Mouse (Mus musculus) lung, embryonic 14.5 days (tissue): ENCODE results near the gene Pi4k2a. TPM values are rescaled to one million over a fixed set of nuclear protein-coding genes. Genes with fewer than 3 reads are reported as not detected.

Experiments used
- ATAC-seq: fragments of 200-750 bp; cut with Nextera tagmentation; 2 replicates; pipeline ENCODE4 v1.8.0; 2017; ENCODE audit warnings: mild to moderate bottlenecking, moderate TSS enrichment, moderate library complexity; ENCODE audit not compliant: insufficient read depth
- DNase-seq: peaks from one replicate; pipeline ENCODE4 v3.0.0-alpha.2; 2015
- H3K27ac ChIP-seq: fragments of 300-500 bp; sonication (generic); 2 replicates; pipeline ENCODE4 v1.5.1; 2014; ENCODE audit warnings: low read depth, mild to moderate bottlenecking, moderate library complexity
- H3K27me3 ChIP-seq: fragments of 300-500 bp; sonication (generic); 2 replicates; pipeline ENCODE4 v1.6.1; 2014; ENCODE audit warnings: low read length, control low read depth; ENCODE audit not compliant: insufficient read depth
- H3K36me3 ChIP-seq: fragments of 300-500 bp; sonication (generic); 2 replicates; pipeline ENCODE4 v1.6.1; 2014; ENCODE audit warnings: control low read depth; ENCODE audit not compliant: insufficient read depth
- H3K4me1 ChIP-seq: fragments of 300-500 bp; sonication (generic); 2 replicates; pipeline ENCODE4 v1.6.1; 2014; ENCODE audit warnings: antibody characterized with exemption, control low read depth; ENCODE audit not compliant: insufficient read depth
- H3K4me2 ChIP-seq: fragments of 300-500 bp; sonication (generic); 2 replicates; pipeline ENCODE4 v1.6.1; 2014; ENCODE audit warnings: mild to moderate bottlenecking
- H3K4me3 ChIP-seq: fragments of 300-500 bp; sonication (generic); 2 replicates; pipeline ENCODE4 v1.5.1; 2014; ENCODE audit warnings: low read depth, low read length
- H3K9ac ChIP-seq: fragments of 300-500 bp; sonication (generic); 2 replicates; pipeline ENCODE4 v1.6.1; 2014
- H3K9me3 ChIP-seq: fragments of 300-500 bp; sonication (generic); 2 replicates; pipeline ENCODE4 v1.6.1; 2016; ENCODE audit warnings: low read depth, low read length, control low read depth
- CTCF ChIP-seq: IDR thresholded peaks from 2 replicates; pipeline ENCODE4 v1.5.1; 2016; ENCODE audit warnings: antibody characterized with exemption, low read depth
- WGBS: fragments of 180-500 bp; shearing (Covaris S2); extraction: QIAGEN DNeasy Blood & Tissue Kit; methylation state at CpG from one replicate; pipeline ENCODE4 v1.1.7; 2014; 5-methylcytosine and 5-hydroxymethylcytosine counted together
- polyA plus RNA-seq: library from polyadenylated mRNA; unstranded; fragments of >200 nt; fragmentation: Nextera tagmentation; extraction: Ambion mirVana; gene quantifications from 2 replicates; pipeline ENCODE4 v1.2.1, GENCODE M21; 2014

Gene Pi4k2a
- 32.8 and 34.3 TPM in 2 replicates for polyA plus RNA-seq

DNA sequence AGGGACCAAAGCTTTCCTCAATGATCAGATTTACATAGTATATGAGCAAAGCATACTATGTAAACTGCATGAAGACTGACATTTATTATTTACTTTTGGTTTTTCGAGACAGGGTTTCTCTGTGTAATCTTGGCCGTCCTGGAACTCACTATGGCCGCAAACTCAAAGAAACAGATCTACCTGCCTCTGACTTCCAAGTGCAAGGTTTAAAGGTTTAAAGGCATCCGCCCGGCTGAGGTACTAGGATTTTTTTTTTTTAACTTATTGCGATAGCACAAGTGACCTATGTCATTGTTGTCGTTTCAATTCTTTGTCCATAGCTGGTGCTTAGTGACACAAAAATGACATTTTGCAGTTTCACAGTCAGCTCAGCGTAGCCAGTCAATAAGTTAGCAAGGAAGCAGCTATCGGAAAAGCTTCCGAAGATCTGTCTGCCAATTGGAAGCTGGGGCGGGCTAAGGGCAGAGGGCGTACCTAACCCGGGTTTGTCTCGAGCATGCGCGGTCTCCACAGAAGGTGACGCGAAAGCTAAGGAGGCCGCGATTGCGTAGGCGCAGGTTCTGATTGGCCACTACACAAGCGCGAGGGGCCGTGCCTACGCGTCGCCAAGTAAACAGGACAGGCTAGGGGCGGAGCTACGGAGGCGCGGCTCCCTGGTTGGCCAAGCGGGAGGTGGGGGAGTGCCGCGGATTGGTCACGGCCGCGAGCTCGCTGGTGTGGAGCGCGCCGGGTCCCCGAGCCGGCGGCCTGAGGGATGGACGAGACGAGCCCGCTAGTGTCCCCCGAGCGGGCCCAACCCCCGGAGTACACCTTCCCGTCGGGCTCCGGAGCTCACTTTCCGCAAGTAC, at the start of gene Pi4k2a:
TSS of gene Pi4k2a (plus strand) at position 723 of the 848 bp plus-strand sequence.
- TF ChIP-seq CTCF: no peak
- WGBS: under 1% methylated on average over 51 of the region's 55 CpGs

DNA sequence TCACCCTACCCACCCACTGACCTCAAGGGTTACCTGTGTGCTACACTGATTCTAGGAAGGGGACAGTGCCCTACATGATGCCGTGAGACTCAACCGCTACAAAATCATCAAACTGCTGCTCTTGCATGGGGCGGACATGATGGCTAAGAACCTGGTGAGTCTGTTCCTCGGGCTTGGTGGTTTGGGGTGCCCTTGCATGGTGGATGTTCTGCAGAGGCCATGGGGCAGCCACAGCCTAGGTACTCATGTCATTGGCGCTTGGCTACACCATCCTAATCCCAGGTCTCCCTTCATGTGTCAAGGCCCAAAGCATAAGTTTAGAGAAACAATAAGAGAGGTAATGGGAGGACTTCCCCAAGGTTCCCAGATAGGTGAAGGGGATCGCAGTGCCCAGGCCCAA, 46.3 kb upstream of the Pi4k2a start:
- DNase-seq (no peak), ATAC-seq (no peak)
- Histone ChIP-seq H3K4me2 (no peak overlapping the region), H3K4me3 (no peak overlapping the region), H3K9ac (no peak overlapping the region), H3K36me3 (no peaks in the 10 kb centered on the region), H3K27me3 (no peaks in the 10 kb centered on the region), H3K4me1 (no peaks in the 10 kb centered on the region), H3K9me3 (no peaks in the 10 kb centered on the region), H3K27ac (no peak overlapping the region)
- WGBS: 95% methylated on average over 6 of the region's 6 CpGs
- TF ChIP-seq CTCF: no peak

More for the DNA sequence above, at the start of gene Pi4k2a:
- DNase-seq (peak; percentile 100), ATAC-seq (peak; percentile 97)
- Histone ChIP-seq H3K9me3 (no peaks in the 10 kb centered on the region), H3K36me3 (peaks cover 11% of the 10 kb centered on the region; the same call in 1 of the 2 replicates), H3K27me3 (no peaks in the 10 kb centered on the region), H3K27ac (peak within 1 kb of the TSS; percentile 87), H3K4me1 (peaks cover 3% of the 10 kb centered on the region), H3K4me2 (peak within 1 kb of the TSS; percentile 85), H3K4me3 (peak within 1 kb of the TSS; percentile 92), H3K9ac (peak within 1 kb of the TSS; percentile 84)

DNA sequence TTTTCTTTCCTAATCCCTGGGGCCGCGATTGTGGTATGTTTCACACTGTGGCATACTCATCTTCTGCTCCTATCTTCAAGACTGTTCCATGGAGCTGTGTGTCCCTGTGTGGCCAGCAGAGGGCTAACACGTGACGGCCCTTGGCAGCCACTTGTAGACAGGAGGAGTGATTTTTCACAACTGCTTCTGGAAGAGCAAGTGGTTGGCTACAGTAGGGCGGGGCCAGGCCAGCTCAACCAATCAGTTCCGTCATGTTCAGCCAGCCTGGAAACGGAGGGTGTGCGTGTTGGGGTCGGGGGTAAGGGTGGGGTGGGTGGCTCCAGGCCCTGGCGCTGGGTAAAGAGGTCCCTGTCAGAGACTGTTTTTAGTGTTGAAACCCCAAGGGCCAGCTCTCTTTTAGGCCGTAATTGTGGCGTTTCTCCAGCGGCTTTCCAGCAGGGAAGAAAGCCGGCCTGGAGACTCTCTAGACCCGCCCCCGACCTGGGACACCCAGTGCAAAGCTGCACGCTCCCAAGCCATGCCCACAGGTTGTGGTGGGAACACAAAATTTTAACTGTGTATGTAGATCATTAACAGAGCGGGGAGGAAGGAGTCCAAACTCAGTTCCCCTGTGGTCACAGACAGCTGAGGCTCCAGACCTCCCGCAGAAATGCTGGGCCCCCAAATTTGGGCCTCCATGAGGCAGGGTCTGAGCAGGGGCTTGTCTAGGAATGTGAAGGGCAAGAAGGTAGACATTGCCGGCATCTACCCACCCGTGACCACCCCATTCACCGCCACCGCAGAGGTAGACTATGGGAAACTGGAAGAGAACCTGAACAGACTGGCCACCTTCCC, 44.8 kb upstream of the Pi4k2a start, which contains the start of gene Hoga1:
TSS of gene Hoga1 (plus strand) at position 342 of the 834 bp plus-strand sequence.
- no peaks in the 10 kb centered on the region for H3K4me1 ChIP-seq
- peak within 1 kb of the TSS; percentile 33 for H3K4me3 ChIP-seq
- no peaks in the 10 kb centered on the region for H3K27me3 ChIP-seq
- no peak within 1 kb of the TSS for H3K27ac ChIP-seq
- peak within 1 kb of the TSS; percentile 24 for H3K9ac ChIP-seq
- H3K36me3 ChIP-seq: no peaks in the 10 kb centered on the region
- H3K9me3 ChIP-seq: no peaks in the 10 kb centered on the region
- ATAC-seq: peak; percentile 93
- H3K4me2 ChIP-seq: peak within 1 kb of the TSS; percentile 61
- peak; percentile 89 for DNase-seq
- WGBS: 19% methylated on average over 23 of the region's 23 CpGs
- TF ChIP-seq CTCF: peak; percentile 91

DNA sequence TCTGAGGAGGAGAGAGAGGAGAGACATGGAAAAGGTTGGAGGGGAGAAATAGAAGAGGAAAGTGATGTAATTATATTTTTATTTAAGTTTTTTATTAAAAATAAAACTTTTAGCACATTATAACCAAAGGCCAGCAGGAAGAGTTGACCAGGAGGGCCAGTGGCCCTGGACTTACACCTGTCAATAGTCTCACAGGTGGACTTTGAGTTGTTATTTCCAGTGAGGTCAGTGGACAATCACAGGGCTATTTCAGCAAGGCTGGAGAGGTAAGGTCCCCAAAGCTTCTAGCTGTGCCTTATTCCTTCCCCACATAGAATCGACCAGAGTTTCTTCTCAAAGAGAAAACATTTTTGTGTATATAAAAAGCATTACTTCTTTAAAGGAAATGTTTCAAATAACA, 40.0 kb upstream of the Pi4k2a start:
- Histone ChIP-seq H3K4me1 (no peaks in the 10 kb centered on the region), H3K27ac (no peak overlapping the region), H3K9me3 (no peaks in the 10 kb centered on the region), H3K36me3 (no peaks in the 10 kb centered on the region), H3K27me3 (no peaks in the 10 kb centered on the region), H3K4me2 (no peak overlapping the region), H3K4me3 (no peak overlapping the region), H3K9ac (no peak overlapping the region)
- DNase-seq: no peak
- 77% methylated on average over 1 of the region's 1 CpGs for WGBS
- no peak for ATAC-seq
- TF ChIP-seq CTCF: no peak

DNA sequence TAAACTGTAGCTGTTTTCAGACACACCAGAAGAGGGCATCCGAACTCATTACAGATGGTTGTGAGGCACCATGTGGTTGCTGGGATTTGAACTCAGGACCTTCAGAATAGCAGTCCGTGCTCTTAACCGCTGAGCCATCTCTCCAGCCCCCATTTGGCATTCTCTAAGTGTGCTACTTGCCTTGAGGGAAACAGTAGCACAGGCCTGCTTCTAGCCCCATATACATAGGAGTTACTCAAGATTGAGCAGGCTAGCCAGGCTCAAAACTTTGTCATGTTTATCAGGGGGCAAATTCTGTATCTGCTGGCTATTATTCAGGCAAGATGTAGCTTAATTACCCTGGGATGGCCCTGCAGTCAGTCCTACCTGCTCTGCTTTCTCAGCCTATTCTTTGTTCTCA, 38.9 kb upstream of the Pi4k2a start:
- WGBS: 84% methylated on average over 3 of the region's 3 CpGs
- Histone ChIP-seq H3K9ac (no peak overlapping the region), H3K27me3 (no peaks in the 10 kb centered on the region), H3K27ac (no peak overlapping the region), H3K9me3 (no peaks in the 10 kb centered on the region), H3K4me3 (no peak overlapping the region), H3K4me2 (no peak overlapping the region), H3K36me3 (no peaks in the 10 kb centered on the region), H3K4me1 (no peaks in the 10 kb centered on the region)
- DNase-seq (no peak), ATAC-seq (no peak)
- TF ChIP-seq CTCF: no peak

DNA sequence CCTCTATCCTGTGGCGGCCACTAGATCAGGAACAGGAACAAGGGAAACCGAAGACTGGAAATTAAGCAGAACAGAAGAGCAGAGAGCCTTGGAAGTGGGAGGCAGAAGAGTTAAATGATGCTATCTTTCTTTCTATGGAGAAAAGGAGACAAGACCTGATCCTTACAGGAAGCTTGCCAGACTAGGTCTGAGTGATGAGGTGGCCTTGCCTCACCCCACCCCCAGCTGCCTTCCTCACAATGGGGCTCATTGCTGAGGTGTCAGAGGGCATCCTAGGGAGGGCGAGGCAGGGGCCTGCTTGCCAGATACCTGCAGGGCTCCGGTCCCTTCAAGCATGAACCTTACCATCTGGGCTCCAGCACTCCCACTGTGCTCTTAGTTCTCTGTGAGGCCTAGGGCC, 38.3 kb upstream of the Pi4k2a start, which contains the start of gene 4933411K16Rik:
TSS of gene 4933411K16Rik (plus strand) at position 301 of the 400 bp plus-strand sequence.
- H3K4me3 ChIP-seq: no peak within 1 kb of the TSS
- no peaks in the 10 kb centered on the region for H3K4me1 ChIP-seq
- no peak for TF ChIP-seq CTCF
- no peaks in the 10 kb centered on the region for H3K9me3 ChIP-seq
- H3K27me3 ChIP-seq: no peaks in the 10 kb centered on the region
- WGBS: 68% methylated on average over 4 of the region's 4 CpGs
- DNase-seq: no peak
- ATAC-seq: no peak
- H3K9ac ChIP-seq: no peak within 1 kb of the TSS
- H3K4me2 ChIP-seq: no peak within 1 kb of the TSS
- no peaks in the 10 kb centered on the region for H3K36me3 ChIP-seq
- H3K27ac ChIP-seq: no peak within 1 kb of the TSS

DNA sequence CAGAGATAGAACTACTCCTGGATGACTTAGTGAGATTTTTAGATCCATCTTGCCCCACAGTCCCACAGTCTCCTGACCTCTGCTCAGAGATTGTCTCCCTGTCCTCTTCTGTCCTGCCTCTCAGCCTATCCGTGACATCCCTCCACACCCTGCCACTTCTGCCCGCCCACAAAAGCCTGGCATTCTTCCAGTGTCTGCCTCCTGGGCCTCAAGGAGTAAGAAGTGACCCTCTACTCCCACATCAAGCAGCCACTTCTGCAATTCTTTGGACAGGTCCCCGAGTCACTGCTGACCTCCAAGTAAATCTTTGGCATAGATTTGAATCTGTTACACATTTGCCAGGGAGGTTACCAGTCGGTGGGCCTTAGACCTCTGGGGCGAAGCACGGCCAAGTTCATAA, 36.0 kb upstream of the Pi4k2a start:
- Histone ChIP-seq H3K9ac (no peak overlapping the region), H3K9me3 (no peaks in the 10 kb centered on the region), H3K27ac (no peak overlapping the region), H3K4me2 (no peak overlapping the region), H3K4me3 (no peak overlapping the region), H3K27me3 (no peaks in the 10 kb centered on the region), H3K36me3 (no peaks in the 10 kb centered on the region), H3K4me1 (no peaks in the 10 kb centered on the region)
- TF ChIP-seq CTCF: no peak
- ATAC-seq: no peak
- peak; percentile 24 for DNase-seq
- WGBS: 66% methylated on average over 6 of the region's 6 CpGs
